Mouse (Mus musculus): ENCODE data around the gene Ebi3.

The Ebi3 gene

DNA sequence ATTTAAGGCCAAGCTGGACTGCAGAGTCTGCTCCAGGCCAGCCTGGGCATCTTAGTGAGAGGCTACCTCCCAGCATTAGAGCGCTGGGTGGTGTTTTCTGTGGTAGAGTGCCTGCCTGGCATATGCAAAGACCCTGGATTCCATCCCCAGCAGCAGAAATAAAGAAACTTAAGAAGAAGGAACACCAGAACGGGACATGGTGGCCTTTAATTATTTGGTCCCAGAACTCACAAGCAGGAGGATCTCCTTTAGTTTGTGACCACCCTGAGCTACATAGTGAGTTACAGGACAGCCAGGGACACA, 6.1 kb downstream of the Ebi3 start:
- no peak for DNase-seq (ENCODE audit: low spot score)

DNA sequence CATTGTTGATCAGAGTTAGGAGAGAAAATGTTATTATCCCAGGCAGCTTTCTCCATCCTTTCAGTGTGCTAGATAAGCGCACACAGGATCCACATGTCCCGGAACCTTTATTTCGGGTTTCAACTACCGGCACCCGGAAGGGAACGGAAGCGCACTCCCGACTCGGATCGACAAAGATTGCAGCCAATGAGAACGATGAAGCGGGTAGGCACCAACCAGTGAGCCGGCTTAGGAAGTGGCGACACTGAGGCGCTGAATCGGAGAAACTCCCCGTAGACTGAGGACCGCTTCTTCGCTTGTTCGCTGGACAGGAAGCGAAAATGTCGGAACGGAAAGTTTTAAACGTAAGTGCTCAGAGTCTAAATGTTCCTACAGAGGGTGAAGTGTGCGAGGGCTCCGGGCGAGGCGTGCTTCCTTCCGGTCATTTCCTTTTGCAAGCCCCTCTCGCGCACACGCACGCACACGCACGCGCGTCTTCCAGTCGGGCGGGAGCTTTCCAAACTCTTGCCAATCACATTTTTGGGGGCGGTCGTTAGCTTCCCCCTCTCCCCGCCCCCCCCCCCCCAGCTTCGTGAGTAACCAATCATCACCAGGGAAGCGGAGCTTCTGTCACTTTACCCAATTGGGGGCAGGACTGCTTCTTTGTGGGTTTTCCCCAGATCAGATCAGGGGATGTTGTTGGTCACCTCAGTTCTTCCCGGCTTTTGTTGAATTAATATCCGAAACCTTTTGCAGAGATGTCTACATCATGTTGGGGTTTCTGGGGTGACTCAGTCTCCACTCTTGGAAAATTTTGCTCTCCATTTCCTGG, 6.7 kb downstream of the Ebi3 start, which contains the start of gene Yju2:
Yju2 (plus strand) TSS at position 182 of the 811 bp plus-strand sequence.
- peak; percentile 84 for DNase-seq (ENCODE audit: low spot score)

- DNase-seq (ENCODE audit: low spot score), result no peak
These were observed 7.7 kb downstream of the Ebi3 start for GRCm38 (mm10) chr17:55959946-55960740.

GRCm38 (mm10) chr17:55960791-55961190, 8.4 kb downstream of the Ebi3 start:
- no peak for DNase-seq (ENCODE audit: low spot score)

- no peak for DNase-seq (ENCODE audit: low spot score)
These were observed 9.2 kb downstream of the Ebi3 start for GRCm38 (mm10) chr17:55961631-55962030.

- DNase-seq (ENCODE audit: low spot score), result no peak
These were observed 10.7 kb downstream of the Ebi3 start for GRCm38 (mm10) chr17:55963171-55963570.

- no peak for DNase-seq (ENCODE audit: low spot score)
These were observed 12.1 kb downstream of the Ebi3 start for GRCm38 (mm10) chr17:55964496-55964895.

GRCm38 (mm10) chr17:55964996-55965395, 12.6 kb downstream of the Ebi3 start:
- DNase-seq (ENCODE audit: low spot score), result no peak

- no peak for DNase-seq (ENCODE audit: low spot score)
These were observed 14.7 kb downstream of the Ebi3 start for GRCm38 (mm10) chr17:55967186-55967585.

- DNase-seq (ENCODE audit: low spot score), result no peak
These were observed 15.8 kb downstream of the Ebi3 start for GRCm38 (mm10) chr17:55968210-55968609.

DNA sequence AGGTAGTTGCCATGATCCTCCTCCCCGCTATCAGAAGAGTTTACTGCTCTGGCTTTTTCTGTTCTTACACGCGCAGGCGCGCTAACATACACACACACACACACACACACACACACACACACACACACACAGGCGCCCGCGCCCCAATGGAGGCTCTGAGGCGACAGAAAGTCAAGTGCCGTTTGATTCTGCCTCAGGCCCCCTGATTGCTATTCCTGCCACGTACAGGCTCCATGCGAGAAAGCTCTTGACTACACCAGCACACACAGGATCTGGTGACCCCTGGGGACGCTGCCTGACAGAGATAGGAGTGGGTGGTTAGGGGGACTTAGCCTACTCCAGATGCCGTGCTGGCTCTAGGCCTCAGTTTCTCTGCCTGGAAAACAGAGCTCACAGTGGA, 17.1 kb downstream of the Ebi3 start:
- no peak for DNase-seq (ENCODE audit: low spot score)

- DNase-seq (ENCODE audit: low spot score), result no peak
These were observed 17.8 kb downstream of the Ebi3 start, which contains the start of gene Shd for GRCm38 (mm10) chr17:55969966-55970891. Shd (plus strand) TSS chr17:55970467.

- DNase-seq (ENCODE audit: low spot score), result no peak
These were observed 19.0 kb downstream of the Ebi3 start for GRCm38 (mm10) chr17:55971453-55971852.

- DNase-seq (ENCODE audit: low spot score), result peak; percentile 52
These were observed 23.9 kb downstream of the Ebi3 start for GRCm38 (mm10) chr17:55976255-55976862.

- no peak for DNase-seq (ENCODE audit: low spot score)
These were observed 24.9 kb downstream of the Ebi3 start for GRCm38 (mm10) chr17:55977301-55977700.

GRCm38 (mm10) chr17:55986030-55986961, 33.9 kb downstream of the Ebi3 start, which contains the start of gene Fsd1:
Fsd1 (plus strand) TSS chr17:55986509.
- DNase-seq (ENCODE audit: low spot score), result no peak

GRCm38 (mm10) chr17:55990278-55990898, 37.9 kb downstream of the Ebi3 start:
- DNase-seq (ENCODE audit: low spot score), result no peak

- no peak for DNase-seq (ENCODE audit: low spot score)
These were observed 43.6 kb downstream of the Ebi3 start for GRCm38 (mm10) chr17:55996007-55996406.

DNA sequence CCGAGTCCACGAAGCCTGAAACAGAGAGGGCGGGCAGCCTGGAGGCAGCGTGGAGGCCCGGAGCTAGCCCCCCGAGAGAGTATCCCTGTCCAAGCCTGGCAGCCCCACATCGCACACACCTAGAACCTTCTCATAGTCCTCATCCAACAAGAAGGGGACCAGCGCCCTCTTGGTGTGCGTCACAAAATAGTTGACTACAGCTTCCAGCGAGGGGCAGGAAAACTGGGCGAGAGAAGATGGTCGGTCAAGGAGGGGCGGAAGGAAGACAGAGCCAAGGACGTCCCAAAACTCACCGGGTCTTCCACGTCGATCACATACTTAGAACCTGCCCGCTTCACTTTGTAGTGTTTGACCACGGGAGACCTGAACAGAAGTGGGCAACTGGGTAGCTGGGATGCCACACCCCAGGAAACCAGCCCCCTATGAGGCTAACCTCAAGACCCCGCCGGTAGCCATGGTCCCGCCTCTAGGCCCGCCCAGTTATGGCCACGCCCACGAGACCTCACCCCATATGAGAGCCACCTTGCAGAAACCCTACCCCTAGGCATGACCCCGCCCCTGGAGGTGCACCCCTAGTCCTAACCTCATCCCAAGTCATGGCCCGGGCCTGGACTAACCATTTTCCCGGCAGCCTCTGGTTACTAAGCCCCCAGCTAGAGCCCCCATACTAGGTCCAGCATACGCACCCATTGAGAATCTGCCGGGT, 47.5 kb downstream of the Ebi3 start:
- no peak for DNase-seq (ENCODE audit: low spot score)

All from ovary, postnatal 10 days (tissue).